Mouse (Mus musculus) forebrain, embryonic 13.5 days (tissue): ENCODE results near the gene Slc12a8. TPM values are rescaled to one million over a fixed set of nuclear protein-coding genes. Genes with fewer than 3 reads are reported as not detected.

ENCODE experiments used
- ATAC-seq: fragments of 200-750 bp; cut with Nextera tagmentation; 2 replicates; pipeline ENCODE4 v1.8.0; 2017
- H3K27ac ChIP-seq: fragments of 300-500 bp; sonication (generic); 2 replicates; pipeline ENCODE4 v1.5.1; 2015; ENCODE audit warnings: inconsistent platforms, mild to moderate bottlenecking, moderate library complexity
- H3K27me3 ChIP-seq: fragments of 300-500 bp; sonication (generic); 2 replicates; pipeline ENCODE4 v1.6.1; 2015; ENCODE audit warnings: mild to moderate bottlenecking, inconsistent platforms
- H3K36me3 ChIP-seq: fragments of 300-500 bp; sonication (generic); 2 replicates; pipeline ENCODE4 v1.6.1; 2015; ENCODE audit warnings: mild to moderate bottlenecking, inconsistent platforms; ENCODE audit not compliant: poor library complexity, severe bottlenecking
- H3K4me1 ChIP-seq: fragments of 300-500 bp; sonication (generic); 2 replicates; pipeline ENCODE4 v1.6.1; 2015; ENCODE audit warnings: inconsistent platforms
- H3K4me2 ChIP-seq: fragments of 300-500 bp; sonication (generic); 2 replicates; pipeline ENCODE4 v1.6.1; 2015; ENCODE audit warnings: inconsistent platforms, mild to moderate bottlenecking, moderate library complexity
- H3K4me3 ChIP-seq: fragments of 300-500 bp; sonication (generic); 2 replicates; pipeline ENCODE4 v1.5.1; 2015; ENCODE audit warnings: mild to moderate bottlenecking, inconsistent platforms
- H3K9ac ChIP-seq: fragments of 300-500 bp; sonication (generic); 2 replicates; pipeline ENCODE4 v1.6.1; 2015; ENCODE audit warnings: mild to moderate bottlenecking, inconsistent platforms
- H3K9me3 ChIP-seq: fragments of 300-500 bp; sonication (generic); replicated peaks from 2 replicates; pipeline ENCODE4 v1.6.1; 2016; ENCODE audit warnings: inconsistent platforms
- WGBS: fragments of 180-500 bp; shearing (Covaris S2); methylation state at CpG from one replicate; pipeline ENCODE4 v1.1.7; 2015; 5-methylcytosine and 5-hydroxymethylcytosine counted together
- polyA plus RNA-seq: library from polyadenylated mRNA; unstranded; fragments of >200 nt; fragmentation: Nextera tagmentation; extraction: Ambion mirVana; gene quantifications from 2 replicates; pipeline ENCODE4 v1.2.1, GENCODE M21; 2015

Gene Slc12a8
- polyA plus RNA-seq, 1 experiment from 2014 or later, result 0.67 TPM

GRCm38 (mm10) chr16:33553689-33554342 is 36.7 kb downstream of the Slc12a8 start:
- Histone ChIP-seq H3K36me3 (no peaks in the 10 kb centered on the region), H3K4me2 (no peak overlapping the region), H3K4me1 (peaks cover 11% of the 10 kb centered on the region), H3K27me3 (no peaks in the 10 kb centered on the region), H3K27ac (no peak overlapping the region), H3K4me3 (no peak overlapping the region), H3K9me3 (no peaks in the 10 kb centered on the region), H3K9ac (no peak overlapping the region)
- ATAC-seq, result no peak
- WGBS, result 73% methylated on average over 9 of the region's 9 CpGs

GRCm38 (mm10) chr16:33558121-33558520 is 41.0 kb downstream of the Slc12a8 start:
- Histone ChIP-seq H3K9ac (no peak overlapping the region), H3K9me3 (no peaks in the 10 kb centered on the region), H3K4me2 (no peak overlapping the region), H3K36me3 (no peaks in the 10 kb centered on the region), H3K4me1 (peaks cover 23% of the 10 kb centered on the region), H3K27me3 (no peaks in the 10 kb centered on the region), H3K4me3 (no peak overlapping the region), H3K27ac (no peak overlapping the region)
- WGBS, result 84% methylated on average over 12 of the region's 12 CpGs
- no peak for ATAC-seq

GRCm38 (mm10) chr16:33560281-33560680 is 43.2 kb downstream of the Slc12a8 start:
- Histone ChIP-seq H3K27me3 (no peaks in the 10 kb centered on the region), H3K9me3 (no peaks in the 10 kb centered on the region), H3K36me3 (no peaks in the 10 kb centered on the region), H3K9ac (no peak overlapping the region), H3K4me2 (no peak overlapping the region), H3K4me3 (no peak overlapping the region), H3K4me1 (peaks cover 13% of the 10 kb centered on the region; the same call in 1 of the 2 replicates), H3K27ac (peak overlapping the region; percentile 42; the same call in 1 of the 2 replicates)
- peak; percentile 88 for ATAC-seq
- WGBS, result under 1% methylated on average over 6 of the region's 6 CpGs

DNA sequence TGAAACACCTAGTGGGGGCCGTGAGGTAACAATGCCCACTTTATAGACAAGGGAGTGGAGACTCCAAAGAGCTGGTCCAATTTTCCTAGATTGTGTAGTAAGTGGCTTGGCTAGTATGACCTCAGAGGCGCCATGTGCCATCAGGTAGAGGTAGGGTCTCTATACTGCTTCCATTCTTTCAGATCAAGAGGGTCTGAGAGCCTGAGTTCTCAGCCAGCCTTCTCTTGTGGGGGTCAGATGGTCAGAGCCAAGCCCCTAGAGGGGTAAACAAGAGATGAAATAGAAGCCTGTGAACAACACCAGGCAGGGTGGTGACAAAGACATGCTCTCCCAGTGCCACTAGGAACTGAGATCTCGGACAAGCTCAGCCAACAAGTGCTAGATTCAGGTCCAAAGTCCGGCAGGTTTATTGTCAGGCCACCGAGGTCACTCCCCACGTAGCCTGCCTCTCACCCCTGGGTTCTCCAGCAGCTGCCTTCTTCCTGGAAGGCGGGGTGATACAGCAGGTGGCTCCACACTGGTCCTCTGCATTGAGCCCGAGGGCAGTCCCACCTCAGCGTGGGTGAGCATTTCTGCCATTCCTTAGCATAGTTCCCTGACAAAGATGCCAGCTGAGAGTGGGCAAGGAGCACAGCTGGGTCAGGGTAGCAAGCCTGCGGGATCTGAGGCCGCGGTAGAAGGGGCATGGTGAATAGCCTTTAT is 44.3 kb downstream of the Slc12a8 start:
- H3K4me1 ChIP-seq, result peaks cover 13% of the 10 kb centered on the region; the same call in 1 of the 2 replicates
- no peak overlapping the region for H3K27ac ChIP-seq
- no peaks in the 10 kb centered on the region for H3K36me3 ChIP-seq
- no peak overlapping the region for H3K4me2 ChIP-seq
- no peak overlapping the region for H3K4me3 ChIP-seq
- no peaks in the 10 kb centered on the region for H3K9me3 ChIP-seq
- H3K27me3 ChIP-seq, result no peaks in the 10 kb centered on the region
- 83% methylated on average over 12 of the region's 12 CpGs for WGBS
- ATAC-seq, result no peak
- H3K9ac ChIP-seq, result no peak overlapping the region

- H3K36me3 ChIP-seq, result no peaks in the 10 kb centered on the region
- ATAC-seq, result no peak
- 77% methylated on average over 12 of the region's 12 CpGs for WGBS
Measured at GRCm38 (mm10) chr16:33562874-33563537, 45.9 kb downstream of the Slc12a8 start.

GRCm38 (mm10) chr16:33563538-33564013 is 46.4 kb downstream of the Slc12a8 start:
- no peak overlapping the region for H3K4me2 ChIP-seq
- 81% methylated on average over 5 of the region's 5 CpGs for WGBS

More at GRCm38 (mm10) chr16:33562874-33563537, 45.9 kb downstream of the Slc12a8 start:
- peaks cover 18% of the 10 kb centered on the region; the same call in 1 of the 2 replicates for H3K4me1 ChIP-seq
- no peak overlapping the region for H3K4me2 ChIP-seq
- H3K27me3 ChIP-seq, result no peaks in the 10 kb centered on the region
- no peak overlapping the region for H3K9ac ChIP-seq
- no peaks in the 10 kb centered on the region for H3K9me3 ChIP-seq
- H3K4me3 ChIP-seq, result no peak overlapping the region
- no peak overlapping the region for H3K27ac ChIP-seq

GRCm38 (mm10) chr16:33566467-33566866 is 49.3 kb downstream of the Slc12a8 start:
- no peak overlapping the region for H3K9ac ChIP-seq
- no peak overlapping the region for H3K4me3 ChIP-seq
- no peak for ATAC-seq
- no peak overlapping the region for H3K27ac ChIP-seq
- no peaks in the 10 kb centered on the region for H3K27me3 ChIP-seq
- 0 out of 2 replicates have a peak, but pooled peaks cover 9% of the 10 kb centered on the region for H3K4me1 ChIP-seq
- no peaks in the 10 kb centered on the region for H3K36me3 ChIP-seq
- no peaks in the 10 kb centered on the region for H3K9me3 ChIP-seq
- no peak overlapping the region for H3K4me2 ChIP-seq
- 89% methylated on average over 10 of the region's 10 CpGs for WGBS

More at GRCm38 (mm10) chr16:33563538-33564013, 46.4 kb downstream of the Slc12a8 start:
- peaks cover 18% of the 10 kb centered on the region; the same call in 1 of the 2 replicates for H3K4me1 ChIP-seq
- no peaks in the 10 kb centered on the region for H3K36me3 ChIP-seq
- no peaks in the 10 kb centered on the region for H3K9me3 ChIP-seq
- no peak overlapping the region for H3K9ac ChIP-seq
- ATAC-seq, result no peak
- no peak overlapping the region for H3K27ac ChIP-seq
- H3K4me3 ChIP-seq, result no peak overlapping the region
- no peaks in the 10 kb centered on the region for H3K27me3 ChIP-seq

GRCm38 (mm10) chr16:33567736-33568135 is 50.6 kb downstream of the Slc12a8 start:
- no peak for ATAC-seq
- Histone ChIP-seq H3K27ac (peak overlapping the region; percentile 54), H3K9me3 (no peaks in the 10 kb centered on the region), H3K9ac (no peak overlapping the region), H3K36me3 (no peaks in the 10 kb centered on the region), H3K4me1 (0 out of 2 replicates have a peak, but pooled peaks cover 8% of the 10 kb centered on the region), H3K4me3 (no peak overlapping the region), H3K27me3 (no peaks in the 10 kb centered on the region), H3K4me2 (no peak overlapping the region)
- 69% methylated on average over 4 of the region's 4 CpGs for WGBS

GRCm38 (mm10) chr16:33568269-33569016 is 51.3 kb downstream of the Slc12a8 start:
- 81% methylated on average over 12 of the region's 12 CpGs for WGBS
- Histone ChIP-seq H3K27me3 (no peaks in the 10 kb centered on the region), H3K4me2 (no peak overlapping the region), H3K4me1 (0 out of 2 replicates have a peak, but pooled peaks cover 5% of the 10 kb centered on the region), H3K9ac (no peak overlapping the region), H3K4me3 (no peak overlapping the region), H3K9me3 (no peaks in the 10 kb centered on the region), H3K36me3 (no peaks in the 10 kb centered on the region), H3K27ac (no peak overlapping the region)
- ATAC-seq, result no peak

- no peak overlapping the region for H3K4me2 ChIP-seq
- 0 out of 2 replicates have a peak, but pooled peaks cover 3% of the 10 kb centered on the region for H3K4me1 ChIP-seq
- H3K9ac ChIP-seq, result no peak overlapping the region
- WGBS, result 91% methylated on average over 6 of the region's 6 CpGs
- no peaks in the 10 kb centered on the region for H3K27me3 ChIP-seq
- H3K9me3 ChIP-seq, result no peaks in the 10 kb centered on the region
- no peak for ATAC-seq
- H3K4me3 ChIP-seq, result no peak overlapping the region
- no peak overlapping the region for H3K27ac ChIP-seq
- H3K36me3 ChIP-seq, result no peaks in the 10 kb centered on the region
Measured at GRCm38 (mm10) chr16:33572646-33573045, 55.5 kb downstream of the Slc12a8 start.

DNA sequence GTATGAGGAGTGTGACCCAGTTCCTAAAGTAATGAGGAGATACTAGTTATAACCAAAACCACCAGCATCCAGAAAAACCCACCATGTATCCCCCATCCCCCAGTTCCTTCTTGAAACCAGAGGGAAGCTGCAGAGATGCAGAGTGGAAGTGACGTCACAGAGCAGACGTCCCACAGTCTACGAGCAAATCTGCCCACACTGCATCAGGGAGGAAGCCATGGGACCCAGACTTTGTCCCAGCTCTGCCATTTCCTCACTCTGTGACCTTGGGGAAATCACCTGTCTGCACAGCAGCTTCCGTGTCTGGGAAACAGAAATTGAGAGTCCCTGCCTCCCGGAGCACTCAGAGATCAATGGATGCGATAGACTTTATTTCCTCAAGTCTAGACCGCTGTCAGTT is 56.6 kb downstream of the Slc12a8 start:
- H3K36me3 ChIP-seq, result no peaks in the 10 kb centered on the region
- ATAC-seq, result no peak
- no peak overlapping the region for H3K4me2 ChIP-seq
- H3K27me3 ChIP-seq, result no peaks in the 10 kb centered on the region
- H3K9me3 ChIP-seq, result no peaks in the 10 kb centered on the region
- no peaks in the 10 kb centered on the region for H3K4me1 ChIP-seq
- WGBS, result 92% methylated on average over 7 of the region's 7 CpGs
- H3K4me3 ChIP-seq, result no peak overlapping the region
- no peak overlapping the region for H3K9ac ChIP-seq
- H3K27ac ChIP-seq, result no peak overlapping the region
